ENCODE assay signal across 2 mouse cellular contexts in genomic region chr2:153524727-153525126, GRCm38 (mm10).
TF ChIP-seq lines count a peak whose summit lies in the region.

No protein-coding gene starts in this region.

TF ChIP-seq in CH12.LX, 34 proteins besides CTCF, POLR2A, EP300 and RAD21:
- peak; percentile 91 for TF ChIP-seq ZKSCAN1 (IDR thresholded peaks at IDR 0.05; ENCODE audit: borderline replicate concordance, low read depth, low read length)
- no peak for TF ChIP-seq GABPA (IDR thresholded peaks at IDR 0.05; ENCODE audit: insufficient replicate concordance, low read depth, low read length)
TF ChIP-seq in CH12.LX: peak in this region for 1.

TF ChIP-seq in MEL, 35 proteins besides CTCF, POLR2A, EP300 and RAD21:
- TF ChIP-seq ZKSCAN1 (IDR thresholded peaks at IDR 0.05; ENCODE audit: low read depth, low read length) (peak; percentile 96), E2F4 (IDR thresholded peaks at IDR 0.05; ENCODE audit: borderline replicate concordance, low read depth, low read length) (no peak), HCFC1 (IDR thresholded peaks at IDR 0.05; ENCODE audit: low read depth, low read length) (no peak), NELFE (IDR thresholded peaks at IDR 0.05; ENCODE audit: low read depth, low read length) (no peak), ZNF384 (IDR thresholded peaks at IDR 0.05; ENCODE audit: low read depth, low read length) (peak; percentile 66; the same call in 1 of the 2 replicates)
